Mouse (Mus musculus): ENCODE results near the gene Mup3. TPM values are rescaled to one million over a fixed set of nuclear protein-coding genes. Genes with fewer than 3 reads are reported as not detected.
"Not testable (repeated sequence)": the region's sequence is repeated elsewhere in the genome, so short reads cannot be mapped to it uniquely, and the experiment has no call there.

Gene Mup3
- 3,491 and 9,418 TPM in 2 replicates for total RNA-seq (2014; rRNA removed)
- polyA plus RNA-seq (2012; rRNA removed): 796 and 1,349 TPM in 2 replicates

- peak within 1 kb of the TSS; percentile 65 for H3K4me3 ChIP-seq (ENCODE audit: insufficient read depth, low read depth, low read length)
- WGBS: 16% methylated on average over 2 of the region's 2 CpGs
- TF ChIP-seq POLR2A (IDR thresholded peaks at IDR 0.05; ENCODE audit: extremely low read depth, insufficient read depth, low read length) (no peak), CTCF (IDR thresholded peaks at IDR 0.05; ENCODE audit: low read depth, low read length) (no peak)
- peak within 1 kb of the TSS; percentile 89 for H3K9ac ChIP-seq (ENCODE audit: low read depth, low read length)
- DNase-seq (ENCODE audit: extremely low read depth, low read depth, low spot score): peak; percentile 97
- peak within 1 kb of the TSS; percentile 99 for H3K27ac ChIP-seq (replicated peaks; ENCODE audit: insufficient read depth, low read depth, low read length)
- H3K4me1 ChIP-seq (ENCODE audit: control insufficient read depth, insufficient read depth, low read length): peaks cover 3% of the 10 kb centered on the region
- H3K27me3 ChIP-seq (ENCODE audit: control insufficient read depth, insufficient read depth, low read length): no peaks in the 10 kb centered on the region
- peaks cover 17% of the 10 kb centered on the region for H3K36me3 ChIP-seq (ENCODE audit: control insufficient read depth, insufficient read depth, low read length)
- H3K79me2 ChIP-seq (ENCODE audit: control insufficient read depth, insufficient read depth, low read length): peaks cover 12% of the 10 kb centered on the region; the same call in 1 of the 2 replicates
Observed at GRCm38 (mm10) chr4:62087241-62087640, at the start of gene Mup3. TSS of gene Mup3 (minus strand) at chr4:62087342.

- no peak for TF ChIP-seq POLR2A (IDR thresholded peaks at IDR 0.05; ENCODE audit: extremely low read depth, insufficient read depth, low read length)
- TF ChIP-seq CTCF (IDR thresholded peaks at IDR 0.05; ENCODE audit: low read depth, low read length): no peak
- no peaks in the 10 kb centered on the region for H3K36me3 ChIP-seq (ENCODE audit: control insufficient read depth, insufficient read depth, low read length)
- H3K27me3 ChIP-seq (ENCODE audit: control insufficient read depth, insufficient read depth, low read length): no peaks in the 10 kb centered on the region
- H3K4me3 ChIP-seq (ENCODE audit: insufficient read depth, low read depth, low read length): no peak overlapping the region
- H3K4me1 ChIP-seq (ENCODE audit: control insufficient read depth, insufficient read depth, low read length): no peaks in the 10 kb centered on the region
- no peak overlapping the region for H3K27ac ChIP-seq (replicated peaks; ENCODE audit: insufficient read depth, low read depth, low read length)
- WGBS: 70% methylated on average over 7 of the region's 7 CpGs
- no peak overlapping the region for H3K9ac ChIP-seq (ENCODE audit: low read depth, low read length)
- DNase-seq (ENCODE audit: extremely low read depth, low read depth, low spot score): peak; percentile 54
- no peaks in the 10 kb centered on the region for H3K79me2 ChIP-seq (ENCODE audit: control insufficient read depth, insufficient read depth, low read length)
Observed at GRCm38 (mm10) chr4:62133706-62134105, 46.6 kb upstream of the Mup3 start.

DNA sequence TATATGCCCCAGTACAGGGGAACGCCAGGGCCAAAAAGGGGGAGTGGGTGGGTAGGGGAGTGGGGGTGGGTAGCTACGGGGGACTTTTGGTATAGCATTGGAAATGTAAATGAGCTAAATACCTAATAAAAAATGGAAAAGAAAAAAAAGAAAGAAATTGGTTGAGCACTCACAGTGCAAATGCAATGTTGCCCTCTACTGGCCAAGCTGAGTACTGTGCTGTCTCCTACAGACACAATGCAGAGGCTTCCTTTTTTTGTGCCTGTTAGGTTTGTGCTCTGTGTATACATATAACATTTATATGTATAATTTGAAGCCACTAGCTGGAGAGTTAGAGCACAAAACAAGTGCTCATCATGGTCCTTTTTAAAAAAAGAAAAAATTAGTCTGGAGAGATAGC, 16.2 kb upstream of the Mup3 start:
- H3K36me3 ChIP-seq (ENCODE audit: control insufficient read depth, insufficient read depth, low read length): peaks cover 12% of the 10 kb centered on the region
- H3K4me1 ChIP-seq (ENCODE audit: control insufficient read depth, insufficient read depth, low read length); H3K9ac ChIP-seq (ENCODE audit: low read depth, low read length); H3K27ac ChIP-seq (replicated peaks; ENCODE audit: insufficient read depth, low read depth, low read length); H3K4me3 ChIP-seq (ENCODE audit: insufficient read depth, low read depth, low read length); H3K27me3 ChIP-seq (ENCODE audit: control insufficient read depth, insufficient read depth, low read length); H3K79me2 ChIP-seq (ENCODE audit: control insufficient read depth, insufficient read depth, low read length): not testable (repeated sequence)
- DNase-seq (ENCODE audit: extremely low read depth, low read depth, low spot score): peak; percentile 56
- peak; percentile 34; the same call in 1 of the 2 replicates for TF ChIP-seq CTCF (IDR thresholded peaks at IDR 0.05; ENCODE audit: low read depth, low read length)
- whole genome bisulfite sequencing: 64% methylated on average over 2 of the region's 2 CpGs

DNA sequence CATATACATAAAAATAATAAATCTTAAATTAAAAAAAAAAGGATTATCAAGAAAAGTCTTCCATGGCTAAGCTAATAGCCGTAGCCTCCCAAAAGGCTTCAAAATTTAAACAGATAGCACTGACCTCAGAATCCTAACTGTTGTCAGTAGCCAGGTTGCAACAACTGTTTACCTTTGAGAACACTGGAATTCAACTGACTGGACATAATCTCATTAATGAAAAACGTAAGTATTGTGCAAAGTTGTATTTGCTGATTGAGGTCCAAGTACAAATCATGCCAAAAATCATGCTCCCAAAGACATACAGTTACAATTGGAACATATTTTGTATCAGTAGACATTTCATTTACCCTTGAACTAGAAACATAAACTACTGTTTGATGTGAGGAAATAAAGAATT, 811 bp upstream of the Mup3 start:
- peak; percentile 99 for DNase-seq (ENCODE audit: extremely low read depth, low read depth, low spot score)
- peak overlapping the region; percentile 99 for H3K27ac ChIP-seq (replicated peaks; ENCODE audit: insufficient read depth, low read depth, low read length)
- H3K4me1 ChIP-seq (ENCODE audit: control insufficient read depth, insufficient read depth, low read length): peaks cover 3% of the 10 kb centered on the region
- peak overlapping the region; percentile 65; the same call in 1 of the 2 replicates for H3K4me3 ChIP-seq (ENCODE audit: insufficient read depth, low read depth, low read length)
- H3K36me3 ChIP-seq (ENCODE audit: control insufficient read depth, insufficient read depth, low read length): peaks cover 20% of the 10 kb centered on the region
- 21% methylated on average over 2 of the region's 2 CpGs for WGBS
- no peak overlapping the region for H3K9ac ChIP-seq (ENCODE audit: low read depth, low read length)
- H3K27me3 ChIP-seq (ENCODE audit: control insufficient read depth, insufficient read depth, low read length): no peaks in the 10 kb centered on the region
- TF ChIP-seq POLR2A (IDR thresholded peaks at IDR 0.05; ENCODE audit: extremely low read depth, insufficient read depth, low read length): no peak
- no peak for TF ChIP-seq CTCF (IDR thresholded peaks at IDR 0.05; ENCODE audit: low read depth, low read length)
- H3K79me2 ChIP-seq (ENCODE audit: control insufficient read depth, insufficient read depth, low read length): peaks cover 12% of the 10 kb centered on the region; the same call in 1 of the 2 replicates

DNA sequence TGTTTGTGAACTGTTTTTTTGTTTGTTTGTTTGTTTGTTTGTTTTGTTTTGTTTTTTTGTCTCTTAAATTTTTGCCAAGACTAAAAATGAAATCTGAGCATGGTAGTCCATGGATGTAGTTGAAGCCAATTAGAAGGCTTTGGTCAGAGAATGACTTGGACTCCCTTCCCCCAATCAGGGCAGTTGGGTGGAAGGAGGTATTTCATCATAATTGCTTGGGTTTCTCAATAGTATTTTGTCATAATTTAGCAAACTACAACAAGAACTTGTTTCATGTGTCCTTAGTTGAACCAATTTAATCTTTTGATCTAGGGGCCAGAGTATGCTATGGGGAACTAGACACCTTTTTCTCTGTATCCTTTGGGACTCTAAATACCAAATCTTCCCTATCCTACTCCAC, 4.4 kb downstream of the Mup3 start:
- no peaks in the 10 kb centered on the region for H3K27me3 ChIP-seq (ENCODE audit: control insufficient read depth, insufficient read depth, low read length)
- H3K4me3 ChIP-seq (ENCODE audit: insufficient read depth, low read depth, low read length): no peak overlapping the region
- H3K36me3 ChIP-seq (ENCODE audit: control insufficient read depth, insufficient read depth, low read length): peaks cover 13% of the 10 kb centered on the region
- H3K4me1 ChIP-seq (ENCODE audit: control insufficient read depth, insufficient read depth, low read length): peaks cover 3% of the 10 kb centered on the region
- H3K79me2 ChIP-seq (ENCODE audit: control insufficient read depth, insufficient read depth, low read length): no peaks in the 10 kb centered on the region
- H3K9ac ChIP-seq (ENCODE audit: low read depth, low read length): no peak overlapping the region
- TF ChIP-seq CTCF (IDR thresholded peaks at IDR 0.05; ENCODE audit: low read depth, low read length) (no peak), POLR2A (IDR thresholded peaks at IDR 0.05; ENCODE audit: extremely low read depth, insufficient read depth, low read length) (no peak)
- peak; percentile 97 for DNase-seq (ENCODE audit: extremely low read depth, low read depth, low spot score)
- peak overlapping the region; percentile 95 for H3K27ac ChIP-seq (replicated peaks; ENCODE audit: insufficient read depth, low read depth, low read length)

GRCm38 (mm10) chr4:62075126-62075525, 12.0 kb downstream of the Mup3 start:
- H3K4me3 ChIP-seq (ENCODE audit: insufficient read depth, low read depth, low read length): no peak overlapping the region
- no peaks in the 10 kb centered on the region for H3K27me3 ChIP-seq (ENCODE audit: control insufficient read depth, insufficient read depth, low read length)
- no peak for DNase-seq (ENCODE audit: extremely low read depth, low read depth, low spot score)
- WGBS: 80% methylated on average over 3 of the region's 3 CpGs
- no peaks in the 10 kb centered on the region for H3K4me1 ChIP-seq (ENCODE audit: control insufficient read depth, insufficient read depth, low read length)
- no peaks in the 10 kb centered on the region for H3K36me3 ChIP-seq (ENCODE audit: control insufficient read depth, insufficient read depth, low read length)
- H3K27ac ChIP-seq (replicated peaks; ENCODE audit: insufficient read depth, low read depth, low read length): no peak overlapping the region
- no peaks in the 10 kb centered on the region for H3K79me2 ChIP-seq (ENCODE audit: control insufficient read depth, insufficient read depth, low read length)
- no peak for TF ChIP-seq CTCF (IDR thresholded peaks at IDR 0.05; ENCODE audit: low read depth, low read length)
- TF ChIP-seq POLR2A (IDR thresholded peaks at IDR 0.05; ENCODE audit: extremely low read depth, insufficient read depth, low read length): no peak
- H3K9ac ChIP-seq (ENCODE audit: low read depth, low read length): no peak overlapping the region

- 21% methylated on average over 2 of the region's 2 CpGs for WGBS
- H3K9ac ChIP-seq (ENCODE audit: low read depth, low read length); H3K79me2 ChIP-seq (ENCODE audit: control insufficient read depth, insufficient read depth, low read length); H3K4me3 ChIP-seq (ENCODE audit: insufficient read depth, low read depth, low read length); H3K36me3 ChIP-seq (ENCODE audit: control insufficient read depth, insufficient read depth, low read length); H3K27me3 ChIP-seq (ENCODE audit: control insufficient read depth, insufficient read depth, low read length); H3K27ac ChIP-seq (replicated peaks; ENCODE audit: insufficient read depth, low read depth, low read length): not testable (repeated sequence)
- H3K4me1 ChIP-seq (ENCODE audit: control insufficient read depth, insufficient read depth, low read length): peaks cover 15% of the 10 kb centered on the region
- DNase-seq (ENCODE audit: extremely low read depth, low read depth, low spot score): peak; percentile 93
Observed at GRCm38 (mm10) chr4:62054780-62055179, 32.4 kb downstream of the Mup3 start.

- DNase-seq (ENCODE audit: extremely low read depth, low read depth, low spot score); H3K27ac ChIP-seq (replicated peaks; ENCODE audit: insufficient read depth, low read depth, low read length); H3K36me3 ChIP-seq (ENCODE audit: control insufficient read depth, insufficient read depth, low read length); H3K9ac ChIP-seq (ENCODE audit: low read depth, low read length); H3K4me3 ChIP-seq (ENCODE audit: insufficient read depth, low read depth, low read length); H3K79me2 ChIP-seq (ENCODE audit: control insufficient read depth, insufficient read depth, low read length); H3K27me3 ChIP-seq (ENCODE audit: control insufficient read depth, insufficient read depth, low read length): not testable (repeated sequence)
- 20% methylated on average over 3 of the region's 3 CpGs for WGBS
- peaks cover 15% of the 10 kb centered on the region for H3K4me1 ChIP-seq (ENCODE audit: control insufficient read depth, insufficient read depth, low read length)
Observed at GRCm38 (mm10) chr4:62054058-62054457, 33.1 kb downstream of the Mup3 start, which contains the start of gene Mup20. TSS of gene Mup20 (minus strand) at chr4:62054158.

Measured in liver, adult 2 months (tissue).